Mouse (Mus musculus): Measurements from ENCODE around the gene Magel2. TPM values are rescaled to one million over a fixed set of nuclear protein-coding genes. Genes with fewer than 3 reads are reported as not detected.

The Magel2 gene
- 0.23 and 0.27 TPM in 2 replicates for polyA plus RNA-seq (2012; rRNA removed)

- DNase-seq, result no peak
- H3K36me3 ChIP-seq (ENCODE audit: control insufficient read depth, insufficient read depth, low read length), result no peaks in the 10 kb centered on the region
- no peaks in the 10 kb centered on the region for H3K27me3 ChIP-seq (ENCODE audit: control insufficient read depth, insufficient read depth, low read length)
- H3K4me3 ChIP-seq (ENCODE audit: control insufficient read depth, insufficient read depth, low read length), result no peak within 1 kb of the TSS
- 26% methylated on average over 31 of the region's 31 CpGs for WGBS
- no peak within 1 kb of the TSS for H3K27ac ChIP-seq (ENCODE audit: control insufficient read depth, insufficient read depth, low read length)
- H3K4me1 ChIP-seq (replicated peaks; ENCODE audit: control insufficient read depth, insufficient read depth, low read length), result no peaks in the 10 kb centered on the region
- no peak for TF ChIP-seq POLR2A (IDR thresholded peaks at IDR 0.05; ENCODE audit: control insufficient read depth, extremely low read depth, insufficient read depth, low read length, poor library complexity)
- no peak for TF ChIP-seq CTCF (IDR thresholded peaks at IDR 0.05; ENCODE audit: borderline replicate concordance, control insufficient read depth, extremely low read depth, insufficient read depth, low read length, poor library complexity)
These were observed at the start of gene Magel2 for GRCm38 (mm10) chr7:62376510-62377304. Gene Magel2, plus strand, starts transcription at chr7:62377010.

GRCm38 (mm10) chr7:62345411-62345810, 31.4 kb upstream of the Magel2 start:
- no peak for DNase-seq
- no peaks in the 10 kb centered on the region for H3K27me3 ChIP-seq (ENCODE audit: control insufficient read depth, insufficient read depth, low read length)
- no peaks in the 10 kb centered on the region for H3K36me3 ChIP-seq (ENCODE audit: control insufficient read depth, insufficient read depth, low read length)
- TF ChIP-seq POLR2A (IDR thresholded peaks at IDR 0.05; ENCODE audit: control insufficient read depth, extremely low read depth, insufficient read depth, low read length, poor library complexity) (no peak), CTCF (IDR thresholded peaks at IDR 0.05; ENCODE audit: borderline replicate concordance, control insufficient read depth, extremely low read depth, insufficient read depth, low read length, poor library complexity) (no peak)
- 30% methylated on average over 1 of the region's 1 CpGs for WGBS
- H3K27ac ChIP-seq (ENCODE audit: control insufficient read depth, insufficient read depth, low read length), result no peak overlapping the region
- no peaks in the 10 kb centered on the region for H3K4me1 ChIP-seq (replicated peaks; ENCODE audit: control insufficient read depth, insufficient read depth, low read length)
- no peak overlapping the region for H3K4me3 ChIP-seq (ENCODE audit: control insufficient read depth, insufficient read depth, low read length)

GRCm38 (mm10) chr7:62346269-62346668, 30.5 kb upstream of the Magel2 start, which contains the start of gene Ndn:
Gene Ndn, plus strand, starts transcription at chr7:62346569.
- 63% methylated on average over 1 of the region's 1 CpGs for WGBS

GRCm38 (mm10) chr7:62348106-62348803, 28.6 kb upstream of the Magel2 start:
- H3K36me3 ChIP-seq (ENCODE audit: control insufficient read depth, insufficient read depth, low read length), result no peaks in the 10 kb centered on the region
- no peak overlapping the region for H3K4me3 ChIP-seq (ENCODE audit: control insufficient read depth, insufficient read depth, low read length)
- H3K27me3 ChIP-seq (ENCODE audit: control insufficient read depth, insufficient read depth, low read length), result no peaks in the 10 kb centered on the region
- H3K27ac ChIP-seq (ENCODE audit: control insufficient read depth, insufficient read depth, low read length), result no peak overlapping the region
- TF ChIP-seq CTCF (IDR thresholded peaks at IDR 0.05; ENCODE audit: borderline replicate concordance, control insufficient read depth, extremely low read depth, insufficient read depth, low read length, poor library complexity), result no peak
- WGBS, result 28% methylated on average over 42 of the region's 42 CpGs
- peak; percentile 2 for DNase-seq
- no peaks in the 10 kb centered on the region for H3K4me1 ChIP-seq (replicated peaks; ENCODE audit: control insufficient read depth, insufficient read depth, low read length)

More at GRCm38 (mm10) chr7:62346269-62346668, 30.5 kb upstream of the Magel2 start, which contains the start of gene Ndn:
- no peaks in the 10 kb centered on the region for H3K27me3 ChIP-seq (ENCODE audit: control insufficient read depth, insufficient read depth, low read length)
- H3K4me3 ChIP-seq (ENCODE audit: control insufficient read depth, insufficient read depth, low read length), result no peak within 1 kb of the TSS
- TF ChIP-seq POLR2A (IDR thresholded peaks at IDR 0.05; ENCODE audit: control insufficient read depth, extremely low read depth, insufficient read depth, low read length, poor library complexity), result no peak
- TF ChIP-seq CTCF (IDR thresholded peaks at IDR 0.05; ENCODE audit: borderline replicate concordance, control insufficient read depth, extremely low read depth, insufficient read depth, low read length, poor library complexity), result no peak
- no peak within 1 kb of the TSS for H3K27ac ChIP-seq (ENCODE audit: control insufficient read depth, insufficient read depth, low read length)
- no peaks in the 10 kb centered on the region for H3K4me1 ChIP-seq (replicated peaks; ENCODE audit: control insufficient read depth, insufficient read depth, low read length)
- no peaks in the 10 kb centered on the region for H3K36me3 ChIP-seq (ENCODE audit: control insufficient read depth, insufficient read depth, low read length)
- no peak for DNase-seq

GRCm38 (mm10) chr7:62348804-62349190, 28.0 kb upstream of the Magel2 start:
- Histone ChIP-seq H3K27me3 (ENCODE audit: control insufficient read depth, insufficient read depth, low read length) (no peaks in the 10 kb centered on the region), H3K36me3 (ENCODE audit: control insufficient read depth, insufficient read depth, low read length) (no peaks in the 10 kb centered on the region), H3K4me3 (ENCODE audit: control insufficient read depth, insufficient read depth, low read length) (no peak overlapping the region), H3K27ac (ENCODE audit: control insufficient read depth, insufficient read depth, low read length) (no peak overlapping the region), H3K4me1 (replicated peaks; ENCODE audit: control insufficient read depth, insufficient read depth, low read length) (no peaks in the 10 kb centered on the region)
- DNase-seq, result no peak
- TF ChIP-seq POLR2A (IDR thresholded peaks at IDR 0.05; ENCODE audit: control insufficient read depth, extremely low read depth, insufficient read depth, low read length, poor library complexity), result no peak
- TF ChIP-seq CTCF (IDR thresholded peaks at IDR 0.05; ENCODE audit: borderline replicate concordance, control insufficient read depth, extremely low read depth, insufficient read depth, low read length, poor library complexity), result no peak
- 61% methylated on average over 17 of the region's 17 CpGs for WGBS

- DNase-seq, result no peak
- WGBS, result 65% methylated on average over 8 of the region's 8 CpGs
- no peaks in the 10 kb centered on the region for H3K27me3 ChIP-seq (ENCODE audit: control insufficient read depth, insufficient read depth, low read length)
- H3K27ac ChIP-seq (ENCODE audit: control insufficient read depth, insufficient read depth, low read length), result no peak overlapping the region
- H3K4me3 ChIP-seq (ENCODE audit: control insufficient read depth, insufficient read depth, low read length), result no peak overlapping the region
- no peaks in the 10 kb centered on the region for H3K36me3 ChIP-seq (ENCODE audit: control insufficient read depth, insufficient read depth, low read length)
- TF ChIP-seq CTCF (IDR thresholded peaks at IDR 0.05; ENCODE audit: borderline replicate concordance, control insufficient read depth, extremely low read depth, insufficient read depth, low read length, poor library complexity) (no peak), POLR2A (IDR thresholded peaks at IDR 0.05; ENCODE audit: control insufficient read depth, extremely low read depth, insufficient read depth, low read length, poor library complexity) (no peak)
- H3K4me1 ChIP-seq (replicated peaks; ENCODE audit: control insufficient read depth, insufficient read depth, low read length), result no peaks in the 10 kb centered on the region
These were observed 25.5 kb upstream of the Magel2 start for GRCm38 (mm10) chr7:62351266-62351665.
